Mouse (Mus musculus) cortical plate, adult 2 months (tissue): ENCODE data around the gene Car10. TPM values are rescaled to one million over a fixed set of nuclear protein-coding genes. Genes with fewer than 3 reads are reported as not detected.

ENCODE experiments used
- H3K27ac ChIP-seq: fragments of 200-500 bp; 2 replicates; pipeline ENCODE4 v1.5.1; 2012; ENCODE audit warnings: low read length, control low read depth, inconsistent platforms; ENCODE audit not compliant: insufficient read depth
- H3K4me1 ChIP-seq: fragments of 200-500 bp; 2 replicates; pipeline ENCODE4 v1.6.1; 2011; ENCODE audit warnings: low read length; ENCODE audit not compliant: control insufficient read depth, insufficient read depth
- H3K4me3 ChIP-seq: fragments of 200-500 bp; 2 replicates; pipeline ENCODE4 v1.5.1; 2011; ENCODE audit warnings: mild to moderate bottlenecking, low read length, control low read depth; ENCODE audit not compliant: insufficient read depth
- CTCF ChIP-seq: fragments of 200-500 bp; IDR thresholded peaks from 2 replicates; pipeline ENCODE4 v1.5.1; 2011; ENCODE audit warnings: mild to moderate bottlenecking, control low read depth, low read length; ENCODE audit not compliant: insufficient read depth; ENCODE audit errors: extremely low read depth
- POLR2A ChIP-seq: fragments of 200-500 bp; IDR thresholded peaks from 2 replicates; pipeline ENCODE4 v1.6.1; 2011; ENCODE audit warnings: mild to moderate bottlenecking, low read length, control low read depth; ENCODE audit not compliant: insufficient read depth; ENCODE audit errors: extremely low read depth
- polyA plus RNA-seq: library from polyadenylated mRNA; depleted of rRNA; stranded (reverse); fragments of >200 nt; gene quantifications from 2 replicates; pipeline ENCODE4 v1.2.3, GENCODE M21; 2012

The Car10 gene
- polyA plus RNA-seq, 1 experiment: 88.0 TPM

DNA sequence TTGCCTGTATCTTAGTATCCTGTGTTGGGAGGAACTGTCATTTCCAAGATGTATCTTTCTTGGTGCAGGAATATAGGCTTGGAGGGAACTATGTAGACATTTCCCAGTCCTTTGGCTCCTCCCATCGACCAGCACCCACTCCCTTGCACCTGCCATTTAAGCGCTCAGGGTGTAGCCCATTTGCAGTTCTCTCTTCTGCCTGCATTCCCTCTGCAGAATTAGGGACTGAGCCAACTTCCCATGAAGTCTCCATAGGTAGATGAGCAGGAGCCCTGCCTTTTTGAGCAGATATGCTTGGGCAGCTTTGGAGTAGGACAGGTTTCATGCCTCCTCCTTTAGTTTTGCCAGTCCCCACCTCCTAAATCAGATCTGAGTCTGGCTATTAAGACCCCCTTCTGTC, 3.3 kb downstream of the Car10 start:
- no peaks in the 10 kb centered on the region; the same call in 1 of the 2 replicates for H3K4me1 ChIP-seq
- TF ChIP-seq POLR2A (peak; percentile 76), CTCF (no peak)
- H3K4me3 ChIP-seq: peak overlapping the region; percentile 91
- no peak overlapping the region for H3K27ac ChIP-seq

DNA sequence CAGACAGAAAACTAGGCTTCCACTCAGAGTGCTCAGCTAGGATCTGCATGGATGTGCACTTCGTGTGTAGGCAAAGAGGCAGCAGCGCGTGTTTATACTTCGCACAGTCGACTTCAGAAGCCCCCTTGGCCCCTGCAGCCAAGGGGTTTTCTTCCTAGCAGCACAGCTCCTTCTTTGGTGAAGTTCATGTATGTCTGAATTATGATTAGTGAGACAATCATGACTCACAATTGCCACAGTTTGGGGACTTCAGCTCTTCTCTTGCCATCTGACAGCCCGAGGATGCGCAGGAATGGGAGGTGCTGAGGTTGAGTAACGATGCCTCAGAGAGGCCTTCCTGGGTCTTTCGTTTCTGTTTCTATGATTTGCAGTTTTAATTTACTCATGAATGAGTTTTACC, 4.5 kb downstream of the Car10 start:
- Histone ChIP-seq H3K4me1 (no peaks in the 10 kb centered on the region; the same call in 1 of the 2 replicates), H3K4me3 (peak overlapping the region; percentile 91), H3K27ac (no peak overlapping the region)
- TF ChIP-seq CTCF (no peak), POLR2A (no peak)

DNA sequence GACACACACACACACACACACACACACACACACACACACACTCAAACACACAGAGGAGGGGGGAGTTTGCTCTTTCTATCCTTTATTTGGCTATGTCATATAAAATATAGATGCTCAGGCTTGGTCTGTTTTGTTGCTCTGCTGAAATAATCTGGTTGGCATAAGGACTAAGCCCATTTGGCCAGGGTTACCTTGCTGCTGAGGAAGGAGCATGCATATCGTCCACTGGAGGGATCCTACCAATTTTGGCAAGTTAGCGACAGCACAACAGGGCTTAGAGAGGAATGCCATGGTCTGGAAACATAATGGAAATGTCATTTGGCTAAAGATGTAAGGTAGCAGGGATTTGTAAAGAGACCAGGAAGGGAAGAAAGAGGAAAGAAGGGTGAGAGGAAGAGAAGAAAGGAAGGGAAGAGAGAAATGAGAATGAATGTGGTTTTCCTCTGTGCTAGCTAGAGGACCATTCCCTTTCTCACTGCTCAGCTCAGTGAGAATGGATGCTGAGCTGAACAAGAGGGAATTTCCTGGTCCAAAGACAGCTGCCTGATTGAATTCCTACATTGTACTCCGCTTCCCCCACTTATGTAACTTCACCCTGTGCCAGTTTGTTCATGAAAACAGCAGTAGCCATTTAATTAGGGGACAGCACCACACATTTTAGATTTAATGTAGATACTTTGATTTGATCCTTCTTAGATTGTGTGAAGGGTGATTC, 5.4 kb downstream of the Car10 start:
- peak overlapping the region; percentile 38 for H3K4me3 ChIP-seq
- no peak for TF ChIP-seq CTCF
- H3K27ac ChIP-seq: no peak overlapping the region
- H3K4me1 ChIP-seq: no peaks in the 10 kb centered on the region; the same call in 1 of the 2 replicates

DNA sequence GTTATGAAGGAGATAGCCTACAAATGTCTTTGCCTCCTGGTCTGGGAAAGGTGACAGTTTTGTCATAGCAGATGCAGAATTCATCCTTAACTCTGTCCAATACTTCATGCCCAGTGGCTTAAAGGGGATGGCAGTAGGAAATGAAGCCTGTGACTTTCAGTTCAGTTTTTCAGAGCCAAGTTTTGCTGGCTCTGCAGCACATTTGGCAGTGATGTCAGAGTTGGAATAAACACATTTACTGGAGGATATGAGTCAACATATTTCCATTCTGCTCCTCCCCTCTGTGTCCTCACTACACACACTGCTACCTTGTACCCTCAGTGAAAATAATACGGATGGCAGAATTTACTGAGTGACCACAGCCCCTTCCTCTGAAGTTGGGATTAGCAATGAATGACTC, 11.6 kb downstream of the Car10 start:
- H3K27ac ChIP-seq: no peak overlapping the region
- TF ChIP-seq CTCF (no peak), POLR2A (no peak)

DNA sequence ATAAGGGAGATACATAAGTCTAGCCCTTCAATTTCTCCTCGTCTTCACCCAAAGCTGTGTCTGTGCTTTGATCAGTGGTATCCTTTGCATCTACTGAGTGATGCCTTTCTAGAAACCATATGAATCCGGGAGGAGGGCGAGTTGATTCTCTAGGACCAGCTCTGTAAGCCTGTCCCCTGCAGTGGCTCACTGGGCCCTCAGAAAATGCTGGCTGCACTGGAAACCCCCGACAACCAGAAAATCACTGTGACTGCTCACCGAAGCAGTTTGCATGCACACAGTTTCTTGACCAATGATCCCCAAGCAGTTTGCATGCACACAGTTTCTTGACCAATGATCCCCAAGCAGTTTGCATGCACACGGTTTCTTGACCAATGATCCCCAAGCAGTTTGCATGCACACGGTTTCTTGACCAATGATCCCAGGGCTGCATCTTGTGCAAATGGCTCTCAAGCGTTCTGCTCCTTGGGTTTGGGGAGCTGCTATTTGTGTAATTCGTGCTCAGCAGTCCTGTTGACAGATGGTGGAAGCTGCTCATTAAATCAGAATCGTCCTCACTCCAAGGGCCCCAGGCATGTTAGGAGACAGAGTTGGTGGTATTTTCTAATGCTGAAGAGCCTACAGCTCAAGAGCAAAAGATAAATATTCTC, 23.1 kb downstream of the Car10 start:
- Histone ChIP-seq H3K27ac (no peak overlapping the region), H3K4me1 (no peaks in the 10 kb centered on the region), H3K4me3 (no peak overlapping the region)
- TF ChIP-seq POLR2A (no peak), CTCF (no peak)

More for the DNA sequence above, 11.6 kb downstream of the Car10 start:
- H3K4me3 ChIP-seq: no peak overlapping the region
- peaks cover 1% of the 10 kb centered on the region; the same call in 1 of the 2 replicates for H3K4me1 ChIP-seq

DNA sequence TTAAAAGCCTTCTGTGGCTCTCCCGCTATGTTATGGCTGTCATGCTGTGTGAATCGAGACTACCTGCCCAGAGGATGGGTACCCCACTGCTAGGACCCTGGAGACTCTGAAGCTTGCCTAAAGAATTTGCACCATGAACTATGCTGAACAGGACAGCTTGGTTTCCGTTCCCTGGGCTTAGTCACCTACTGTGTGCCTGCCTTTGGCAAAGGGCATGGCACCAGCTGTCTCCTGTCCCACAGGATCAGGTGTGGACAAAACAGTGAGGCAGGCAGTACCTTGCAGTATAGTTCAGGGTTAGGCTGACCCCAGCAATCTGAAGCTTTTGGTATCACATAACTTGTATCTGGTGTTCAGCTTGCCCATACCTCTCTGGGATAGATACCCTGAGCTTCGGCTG, 25.9 kb downstream of the Car10 start:
- TF ChIP-seq CTCF (no peak), POLR2A (no peak)
- Histone ChIP-seq H3K27ac (no peak overlapping the region), H3K4me1 (no peaks in the 10 kb centered on the region; the same call in 1 of the 2 replicates), H3K4me3 (no peak overlapping the region)

DNA sequence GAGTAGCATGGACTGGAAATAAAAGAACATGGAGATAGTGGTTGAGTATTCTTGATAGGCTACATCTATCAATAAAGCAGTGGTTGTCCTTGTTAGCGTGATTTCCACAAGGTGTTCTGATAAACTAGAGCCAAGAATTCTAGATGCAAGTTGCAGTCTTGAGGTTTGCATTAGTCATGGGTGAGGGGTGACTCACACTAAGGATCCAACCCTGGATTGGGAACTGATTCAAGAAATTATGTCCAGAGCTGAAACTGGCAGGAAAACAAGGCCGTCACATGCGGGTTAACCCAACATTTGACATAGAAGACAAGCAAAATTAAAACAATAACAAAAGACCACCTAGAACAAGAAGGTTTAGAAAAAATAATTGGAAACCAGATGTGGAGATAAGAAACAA, 28.6 kb downstream of the Car10 start:
- no peak overlapping the region for H3K27ac ChIP-seq
- no peaks in the 10 kb centered on the region; the same call in 1 of the 2 replicates for H3K4me1 ChIP-seq
- no peak overlapping the region for H3K4me3 ChIP-seq
- TF ChIP-seq CTCF (no peak), POLR2A (no peak)

DNA sequence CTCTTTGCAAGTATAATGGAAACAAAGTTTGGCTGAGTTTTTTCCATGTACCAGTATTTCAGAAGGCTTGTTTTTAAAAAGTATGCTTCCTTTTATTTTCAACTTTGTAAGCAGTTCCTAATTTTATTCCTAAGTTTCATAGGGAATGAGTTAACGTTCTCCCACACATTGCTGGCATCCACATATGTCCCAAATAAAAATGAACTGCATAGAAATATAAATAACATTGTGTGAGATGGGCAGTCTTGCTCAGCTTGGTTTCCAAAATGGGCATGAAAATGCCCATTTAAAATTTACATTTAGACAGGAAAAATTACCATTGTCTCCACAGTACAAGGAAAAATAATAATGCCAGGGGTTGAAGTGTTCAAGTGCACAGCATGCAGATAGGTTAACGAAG, 30.7 kb downstream of the Car10 start:
- Histone ChIP-seq H3K4me3 (no peak overlapping the region), H3K4me1 (no peaks in the 10 kb centered on the region; the same call in 1 of the 2 replicates), H3K27ac (no peak overlapping the region)
- TF ChIP-seq POLR2A: no peak
- TF ChIP-seq CTCF: no peak

DNA sequence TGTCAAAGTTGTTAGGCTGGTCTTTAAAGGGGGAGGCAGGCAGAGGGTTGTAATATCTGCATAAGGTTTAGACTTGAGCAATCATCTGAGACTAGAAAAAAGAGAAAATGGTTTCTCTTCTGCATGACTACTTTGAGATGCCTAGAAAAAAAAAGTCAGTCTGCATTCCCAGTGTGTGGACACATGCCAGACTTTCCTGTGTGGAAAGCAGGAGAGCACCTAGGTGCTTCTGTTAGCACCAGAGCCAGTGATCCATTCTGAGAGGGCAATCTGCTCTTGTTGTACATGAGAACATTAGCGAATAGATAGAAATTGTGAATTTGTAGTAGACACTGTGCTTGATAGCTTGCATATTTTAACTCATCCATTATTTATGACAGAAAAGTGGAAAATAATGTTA, 40.0 kb downstream of the Car10 start:
- H3K27ac ChIP-seq: no peak overlapping the region
- H3K4me3 ChIP-seq: no peak overlapping the region
- H3K4me1 ChIP-seq: no peaks in the 10 kb centered on the region
- TF ChIP-seq CTCF: no peak
- no peak for TF ChIP-seq POLR2A

DNA sequence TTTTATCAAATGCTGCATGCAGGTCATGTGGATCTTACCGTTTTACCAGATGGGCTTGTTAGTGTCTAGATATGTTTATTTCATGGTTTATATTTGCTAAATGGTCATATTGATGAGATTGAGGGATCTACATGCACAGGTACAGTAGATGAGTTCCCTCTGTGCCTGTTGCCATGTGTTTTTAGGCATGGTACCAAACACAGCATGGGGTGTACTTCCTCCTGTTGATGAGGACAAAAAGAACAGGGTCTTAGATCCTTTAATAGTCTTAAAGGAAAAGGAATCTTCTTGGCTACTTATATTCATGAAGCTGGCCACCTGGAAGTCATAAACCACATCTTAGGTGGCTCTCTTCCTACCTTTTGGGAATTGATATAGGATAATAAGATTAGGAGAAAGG, 43.9 kb downstream of the Car10 start:
- TF ChIP-seq POLR2A: no peak
- TF ChIP-seq CTCF: no peak
- Histone ChIP-seq H3K4me3 (no peak overlapping the region), H3K4me1 (no peaks in the 10 kb centered on the region), H3K27ac (no peak overlapping the region)

DNA sequence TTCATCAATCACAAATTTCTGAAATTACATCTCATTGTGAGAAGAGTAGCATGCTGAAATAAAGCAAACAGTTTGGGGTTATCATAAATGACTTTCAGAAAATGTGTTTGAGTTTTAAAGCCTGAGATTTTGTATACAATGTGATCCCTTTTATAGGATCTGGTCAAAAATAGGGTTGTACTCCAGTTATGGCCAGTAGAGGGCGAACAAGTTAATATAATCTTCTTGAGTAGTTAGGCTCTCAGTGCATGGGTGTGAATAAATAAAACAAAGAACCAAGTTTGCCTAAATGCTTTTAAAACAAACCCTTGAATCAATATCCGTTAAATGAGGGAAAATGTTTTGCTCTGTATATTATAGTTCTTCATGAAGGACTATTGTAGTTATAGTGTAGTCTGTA, 46.7 kb downstream of the Car10 start:
- no peak for TF ChIP-seq POLR2A
- no peak for TF ChIP-seq CTCF
- Histone ChIP-seq H3K4me3 (no peak overlapping the region), H3K27ac (no peak overlapping the region), H3K4me1 (no peaks in the 10 kb centered on the region)
